Mouse (Mus musculus): ENCODE data around the gene Cd3eap.
A peak's percentile ranks its signal among the peaks of the same experiment; 100 is the strongest.

Cd3eap gene

DNA sequence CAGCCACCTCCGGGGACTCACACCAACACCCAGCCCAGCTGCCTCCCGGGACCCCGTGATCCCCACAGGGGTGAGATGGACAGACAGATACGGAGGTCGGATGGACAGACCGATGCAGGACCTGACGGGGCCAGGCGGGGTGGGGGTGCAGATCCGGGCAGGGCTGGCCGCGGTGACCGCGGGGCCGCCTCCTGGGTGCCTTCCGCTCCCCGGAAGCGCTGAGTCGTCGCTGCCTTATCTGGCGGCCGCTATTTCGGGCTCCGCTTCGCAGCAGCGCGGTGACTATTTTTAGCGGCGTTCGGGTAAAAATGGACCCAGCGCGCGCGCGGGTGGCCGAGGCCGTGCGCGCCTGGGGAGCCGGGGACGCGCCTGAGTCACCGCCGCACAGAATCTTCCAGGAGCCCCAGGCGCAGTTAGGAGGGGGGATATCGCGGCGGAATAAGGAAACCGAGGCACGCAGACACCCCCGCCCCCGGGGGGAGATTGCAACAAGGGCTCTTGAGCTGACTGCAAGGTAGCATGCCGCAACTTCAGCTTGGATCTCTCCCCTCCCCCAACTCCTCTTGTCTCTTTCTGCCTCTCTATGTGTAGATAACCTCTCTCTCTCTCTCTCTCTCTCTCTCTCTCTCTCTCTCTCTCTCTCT is 26.5 kb downstream of the Cd3eap start:
- peak; percentile 59 to 68 for DNase-seq (ENCODE audit: low spot score in 2 of 2)

- no peak for DNase-seq (ENCODE audit: low spot score in 2 of 2)
Measured at GRCm38 (mm10) chr7:19331910-19332309, 27.4 kb downstream of the Cd3eap start.

GRCm38 (mm10) chr7:19328425-19328824 is 30.9 kb downstream of the Cd3eap start:
- DNase-seq (ENCODE audit: low spot score in 2 of 2) = no peak

GRCm38 (mm10) chr7:19327782-19328181 is 31.5 kb downstream of the Cd3eap start:
- no peak for DNase-seq (ENCODE audit: low spot score in 2 of 2)

DNA sequence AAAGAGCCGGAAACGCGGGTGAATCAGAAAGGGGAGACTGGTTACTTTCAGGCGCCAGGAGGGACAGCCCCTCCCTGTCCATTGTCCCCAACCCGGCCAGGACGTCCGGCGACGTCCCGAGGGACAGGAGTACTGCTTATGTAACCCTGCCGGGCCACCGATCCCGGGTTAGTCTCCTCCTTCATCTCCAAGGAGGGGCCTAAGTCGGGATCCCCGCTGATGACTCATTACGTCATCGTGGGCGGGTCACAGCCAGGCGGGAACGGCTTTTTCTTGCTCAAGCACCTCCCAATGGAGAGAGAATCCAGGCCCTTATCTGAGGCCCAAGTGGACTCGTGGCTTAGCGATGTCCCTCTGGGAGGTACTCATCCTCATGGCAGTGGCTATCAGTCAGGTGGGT is 32.2 kb downstream of the Cd3eap start:
- DNase-seq (ENCODE audit: low spot score in 2 of 2) = peak; percentile 78 to 93

GRCm38 (mm10) chr7:19326359-19326758 is 32.9 kb downstream of the Cd3eap start:
- peak; percentile 81 to 86 for DNase-seq (ENCODE audit: low spot score in 2 of 2)

- DNase-seq (ENCODE audit: low spot score in 2 of 2) = no peak
Measured at GRCm38 (mm10) chr7:19325262-19326199, 33.8 kb downstream of the Cd3eap start.

GRCm38 (mm10) chr7:19324221-19324620 is 35.1 kb downstream of the Cd3eap start:
- DNase-seq (ENCODE audit: low spot score in 2 of 2) = no peak

GRCm38 (mm10) chr7:19322489-19322888 is 36.8 kb downstream of the Cd3eap start:
- peak; percentile 68 to 76 for DNase-seq (ENCODE audit: low spot score in 2 of 2)

- DNase-seq (ENCODE audit: low spot score in 2 of 2) = no peak
Measured at GRCm38 (mm10) chr7:19321464-19321863, 37.8 kb downstream of the Cd3eap start.

- DNase-seq (ENCODE audit: low spot score in 2 of 2) = no peak
Measured at GRCm38 (mm10) chr7:19320637-19321036, 38.6 kb downstream of the Cd3eap start.

DNA sequence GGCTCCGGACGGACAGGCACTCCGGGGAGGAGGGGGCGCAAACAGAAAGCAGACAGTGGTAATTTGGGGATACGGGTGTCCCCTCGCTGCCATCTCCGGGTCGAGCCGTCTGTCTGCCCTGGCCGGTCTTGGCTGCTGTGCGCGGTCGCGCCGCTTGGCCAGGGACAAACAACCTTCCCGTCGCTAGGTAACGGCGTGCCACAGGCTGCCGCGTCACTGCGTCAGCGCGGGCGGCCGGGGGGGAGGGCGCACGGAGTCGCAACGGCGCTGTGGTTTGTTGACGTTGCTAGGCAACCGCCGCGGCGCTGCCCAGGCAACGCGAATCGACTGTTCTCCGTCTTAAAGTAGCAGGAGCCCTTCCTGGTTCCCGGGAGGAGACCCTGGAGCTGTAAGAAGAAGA is 39.4 kb downstream of the Cd3eap start:
- DNase-seq (ENCODE audit: low spot score in 2 of 2) = peak; percentile 93 to 96

GRCm38 (mm10) chr7:19319458-19319857 is 39.8 kb downstream of the Cd3eap start:
- DNase-seq (ENCODE audit: low spot score in 2 of 2) = no peak

GRCm38 (mm10) chr7:19318676-19319075 is 40.6 kb downstream of the Cd3eap start:
- DNase-seq (ENCODE audit: low spot score in 2 of 2) = no peak

DNA sequence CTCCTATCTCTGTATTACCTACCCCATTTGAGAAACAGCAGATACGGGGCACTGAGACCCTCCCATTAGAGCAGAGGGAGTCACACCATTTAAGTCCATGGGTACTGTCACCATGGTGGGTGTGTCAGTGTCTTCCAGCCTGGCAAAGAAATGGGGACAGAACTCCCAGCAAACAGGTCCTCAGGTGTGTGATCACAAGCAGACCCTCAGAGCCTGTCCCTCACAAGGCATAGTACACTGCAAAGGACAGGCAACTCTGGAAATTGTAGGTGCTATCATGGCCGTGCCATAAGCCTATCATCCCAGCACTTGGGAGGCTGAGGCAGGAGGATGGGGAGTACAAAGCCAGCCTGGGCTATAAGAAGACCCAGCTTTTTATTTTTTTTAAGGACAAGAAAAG is 41.1 kb downstream of the Cd3eap start:
- DNase-seq (ENCODE audit: low spot score in 2 of 2) = no peak

DNA sequence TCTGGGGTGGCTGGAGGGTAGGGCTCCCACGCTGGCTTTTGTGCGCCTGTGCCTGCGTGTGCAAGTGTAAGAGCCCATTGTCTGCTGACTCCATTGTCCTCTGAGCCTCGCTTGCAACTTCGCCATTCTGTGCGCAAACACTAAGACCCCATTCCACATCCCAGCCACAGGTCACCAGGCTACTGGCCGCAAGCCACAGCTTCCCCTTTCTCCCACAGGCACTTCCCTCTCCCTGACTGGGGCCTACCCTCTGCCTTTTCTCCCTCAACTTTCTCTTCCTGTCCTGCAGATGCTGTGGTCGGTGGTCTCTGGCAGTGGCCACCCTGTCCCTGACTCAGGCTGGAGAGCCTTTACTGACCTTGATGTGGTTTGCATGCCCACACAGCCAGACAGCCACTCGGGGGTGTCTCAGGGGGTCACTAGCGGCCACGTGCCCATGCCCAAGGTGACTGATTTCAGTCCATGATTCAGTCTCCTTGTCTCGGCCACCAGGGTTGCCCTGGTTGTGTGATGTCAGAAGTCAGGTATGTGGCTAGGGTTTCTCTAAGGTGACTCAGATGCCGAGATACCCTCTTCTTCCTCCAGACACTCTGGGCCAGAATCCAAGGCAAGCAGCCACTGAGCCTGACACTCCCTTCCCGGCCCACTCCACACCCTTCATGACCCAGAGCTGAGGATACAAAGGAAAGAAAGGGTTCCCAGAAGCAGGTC is 42.7 kb downstream of the Cd3eap start:
- DNase-seq (ENCODE audit: low spot score in 2 of 2) = peak in 1 of 2 experiments; percentile 53

DNA sequence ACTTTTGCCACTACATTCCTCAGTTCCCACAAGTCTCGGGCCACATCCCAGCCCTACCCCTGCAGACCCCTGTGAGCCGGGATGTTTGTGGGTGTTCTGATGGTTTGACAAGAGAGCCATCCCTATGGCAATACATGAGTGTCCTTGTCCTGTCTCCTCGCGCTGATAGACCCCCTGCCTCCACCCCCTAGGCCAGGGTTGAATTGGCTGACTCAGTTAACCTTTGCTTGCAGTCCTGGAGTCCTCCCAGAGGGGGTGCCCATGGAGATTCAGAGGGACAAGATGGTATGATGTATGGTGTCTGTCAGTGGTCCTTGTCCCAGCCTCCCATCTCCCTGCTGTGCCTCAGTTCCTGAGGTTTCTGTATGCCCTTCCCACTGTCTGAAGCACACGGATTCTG is 45.2 kb downstream of the Cd3eap start:
- DNase-seq (ENCODE audit: low spot score in 2 of 2) = no peak

GRCm38 (mm10) chr7:19311991-19312390 is 47.3 kb downstream of the Cd3eap start:
- DNase-seq (ENCODE audit: low spot score in 2 of 2) = no peak

GRCm38 (mm10) chr7:19309884-19310641 is 49.2 kb downstream of the Cd3eap start, which contains the start of gene Fosb:
Gene Fosb, minus strand, starts transcription at chr7:19310051.
- DNase-seq (ENCODE audit: low spot score in 2 of 2) = peak; percentile 91 to 93

- no peak for DNase-seq (ENCODE audit: low spot score in 2 of 2)
Measured at GRCm38 (mm10) chr7:19309278-19309883, 49.9 kb downstream of the Cd3eap start.
